Comparison of ENCODE assay signal across 8 mouse cellular contexts in the genomic region with DNA sequence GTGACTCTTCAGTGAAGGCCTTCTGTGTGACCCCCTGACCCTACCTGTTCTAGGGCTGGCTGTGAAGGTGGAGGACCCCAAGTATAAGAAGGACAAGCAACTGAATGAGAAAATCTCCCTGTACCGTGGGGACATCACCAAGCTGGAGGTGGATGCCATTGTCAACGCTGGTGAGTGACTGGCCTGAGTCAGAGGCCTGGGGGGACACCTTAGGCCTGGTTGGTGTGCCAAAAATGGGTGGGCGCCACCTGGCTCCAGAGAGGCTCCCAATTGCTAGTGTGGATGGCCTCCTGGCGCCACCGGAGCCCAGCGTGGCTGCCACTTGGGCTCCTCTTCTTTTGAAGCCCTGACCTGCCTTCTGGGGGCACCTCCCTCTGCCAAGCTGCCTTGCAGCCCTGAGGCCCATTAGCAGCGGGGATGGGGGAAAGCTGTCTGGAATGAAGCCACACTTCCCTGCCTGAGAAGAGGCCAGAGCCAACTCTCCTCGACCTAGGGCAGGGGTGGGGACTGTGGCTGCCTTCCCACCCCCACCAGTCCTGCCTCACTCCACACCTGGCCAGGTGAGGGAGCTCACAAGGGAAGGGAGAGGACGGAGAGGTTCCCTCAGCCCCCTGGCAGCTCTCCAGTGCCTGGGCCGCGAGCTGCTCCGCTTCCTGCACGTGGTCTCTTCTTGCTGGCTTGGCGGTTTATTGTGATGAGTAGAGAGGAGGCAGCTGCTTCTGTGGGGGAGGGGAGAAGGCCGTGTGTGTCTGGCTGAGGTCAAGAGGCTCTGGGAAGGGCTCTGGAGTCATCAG. TPM values are rescaled to one million over a fixed set of nuclear protein-coding genes. Genes with fewer than 3 reads are reported as not detected.
DNase-seq lines count a peak whose midpoint lies in the region; ATAC-seq and TF ChIP-seq lines count a peak whose summit lies in the region.

No protein-coding gene starts in this region.

- H3K4me1 ChIP-seq in kidney, adult 2 months (ENCODE audit: control insufficient read depth, insufficient read depth, low read length): peaks cover 3% of the 10 kb centered on the region; the same call in 1 of the 2 replicates
- peaks cover 36% of the 10 kb centered on the region for H3K4me1 ChIP-seq in cerebellum, adult 2 months (ENCODE audit: control insufficient read depth, insufficient read depth, low read length)

- H3K27me3 ChIP-seq in kidney, adult 2 months (replicated peaks; ENCODE audit: control insufficient read depth, insufficient read depth, low read length): no peaks in the 10 kb centered on the region
- no peaks in the 10 kb centered on the region for H3K27me3 ChIP-seq in cerebellum, adult 2 months (ENCODE audit: control insufficient read depth, insufficient read depth, low read length)

- peak; percentile 73 for DNase-seq in gastrocnemius, postnatal 10 days
- no peak for DNase-seq in gastrocnemius, postnatal 36 days
- DNase-seq in R1 (ENCODE audit: low read depth, low spot score): peak; percentile 73
- DNase-seq in kidney, adult 2 months: peak; percentile 80
- peak; percentile 73 for DNase-seq in thymus, postnatal 0 days (ENCODE audit: low spot score)
- DNase-seq in cerebellum, adult 2 months: no peak

- H3K36me3 ChIP-seq in kidney, adult 2 months (ENCODE audit: control insufficient read depth, insufficient read depth, low read length): no peaks in the 10 kb centered on the region

- no peak overlapping the region for H3K27ac ChIP-seq in kidney, adult 2 months (ENCODE audit: insufficient read depth, low read depth, low read length)
- H3K27ac ChIP-seq in cerebellum, adult 2 months (ENCODE audit: insufficient read depth, low read length): no peak overlapping the region

- H3K4me3 ChIP-seq in kidney, adult 2 months (ENCODE audit: insufficient read depth, low read depth, low read length): no peak overlapping the region
- no peak overlapping the region for H3K4me3 ChIP-seq in cerebellum, adult 2 months (replicated peaks; ENCODE audit: insufficient read depth, low read depth, low read length)

- intact Hi-C loops in gastrocnemius, postnatal 36 days (cut with DNase I): loop anchor here (2.0 to 10.0 kb wide), 2 partner anchors 101 to 359 kb away; no protein-coding TSS in a partner anchor

- ATAC-seq in granulocyte monocyte progenitor cell, adult 5-6 weeks (replicated peaks; ENCODE audit: poor library complexity, severe bottlenecking): peak; percentile 48
- peak; percentile 40 for ATAC-seq in megakaryocyte progenitor cell, adult 5-6 weeks (replicated peaks; ENCODE audit: poor library complexity)

- WGBS in kidney, adult 2 months: 33% methylated on average over 15 of the region's 15 CpGs
- WGBS in cerebellum, adult 2 months: 33% methylated on average over 15 of the region's 15 CpGs

- TF ChIP-seq POLR2A in kidney, adult 2 months (IDR thresholded peaks at IDR 0.05; ENCODE audit: low read depth, low read length): no peak
- no peak for TF ChIP-seq POLR2A in cerebellum, adult 2 months (IDR thresholded peaks at IDR 0.05; ENCODE audit: borderline replicate concordance, insufficient read depth, low read length)

- TF ChIP-seq CTCF in kidney, adult 2 months (conservative IDR thresholded peaks at IDR 0.05; ENCODE audit: insufficient read depth, insufficient read length, low read depth, low read length): no peak
- no peak for TF ChIP-seq CTCF in cerebellum, adult 2 months (IDR thresholded peaks at IDR 0.05; ENCODE audit: borderline replicate concordance, insufficient read depth, low read depth, low read length)

RNA-seq across cellular contexts. Expression of a gene that starts 9.6 kb away (rescaled TPM):
- 100 to 1,000 TPM; 201 to 216 TPM for total RNA-seq in gastrocnemius, postnatal 10 days (2021)
- 100 to 1,000 TPM; 240 to 280 TPM for total RNA-seq in gastrocnemius, postnatal 36 days (2021)
- 7.8 and 13.6 TPM in 2 replicates for total RNA-seq in granulocyte monocyte progenitor cell, adult 5-6 weeks (2014; fragmentation: Nextera tagmentation)
- 4.5 and 6.3 TPM in 2 replicates for total RNA-seq in granulocyte monocyte progenitor cell, adult 5-6 weeks (2017)
- polyA plus RNA-seq in kidney, adult 2 months (2012; rRNA removed): 61.7 and 67.2 TPM in 2 replicates
- total RNA-seq in megakaryocyte progenitor cell, adult 5-6 weeks (2015): 12.7 and 17.6 TPM in 2 replicates
- 0.68 and 3.7 TPM in 2 replicates for total RNA-seq in megakaryocyte progenitor cell, adult 5-6 weeks (2017)
- polyA plus RNA-seq in thymus, postnatal 0 days (2015; fragmentation: Nextera tagmentation; extraction: Ambion mirVana): 15.3 and 16.6 TPM in 2 replicates
- 30.8 and 33.8 TPM in 2 replicates for polyA plus RNA-seq in cerebellum, adult 2 months (2012; rRNA removed)

RNA-seq across cellular contexts. Expression of a gene that starts 26.5 kb away (rescaled TPM):
- 100 to 1,000 TPM in 1 of 2 experiments, 10 to 100 TPM in 1; 98.2 to 100 TPM for total RNA-seq in gastrocnemius, postnatal 10 days (2021)
- total RNA-seq in gastrocnemius, postnatal 36 days (2021): 10 to 100 TPM; 80.7 to 91.9 TPM
- 162 and 187 TPM in 2 replicates for total RNA-seq in granulocyte monocyte progenitor cell, adult 5-6 weeks (2014; fragmentation: Nextera tagmentation)
- total RNA-seq in granulocyte monocyte progenitor cell, adult 5-6 weeks (2017): 246 and 270 TPM in 2 replicates
- 40.6 and 51.4 TPM in 2 replicates for polyA plus RNA-seq in kidney, adult 2 months (2012; rRNA removed)
- total RNA-seq in megakaryocyte progenitor cell, adult 5-6 weeks (2015): 197 and 204 TPM in 2 replicates
- 244 and 250 TPM in 2 replicates for total RNA-seq in megakaryocyte progenitor cell, adult 5-6 weeks (2017)
- 149 and 196 TPM in 2 replicates for polyA plus RNA-seq in thymus, postnatal 0 days (2015; fragmentation: Nextera tagmentation; extraction: Ambion mirVana)
- 215 and 217 TPM in 2 replicates for polyA plus RNA-seq in cerebellum, adult 2 months (2012; rRNA removed)

RNA-seq across cellular contexts. Expression of a gene that starts 39.3 kb away (rescaled TPM):
- total RNA-seq in gastrocnemius, postnatal 10 days (2021): under 1 TPM; 0.61 to 0.99 TPM
- total RNA-seq in gastrocnemius, postnatal 36 days (2021): under 1 TPM; 0.36 to 0.49 TPM
- not detected in 2 replicates for total RNA-seq in granulocyte monocyte progenitor cell, adult 5-6 weeks (2014; fragmentation: Nextera tagmentation)
- total RNA-seq in granulocyte monocyte progenitor cell, adult 5-6 weeks (2017): not detected in 2 replicates
- polyA plus RNA-seq in kidney, adult 2 months (2012; rRNA removed): 23.1 and 25.1 TPM in 2 replicates
- total RNA-seq in megakaryocyte progenitor cell, adult 5-6 weeks (2015): not detected in 2 replicates
- total RNA-seq in megakaryocyte progenitor cell, adult 5-6 weeks (2017): not detected in 2 replicates
- polyA plus RNA-seq in thymus, postnatal 0 days (2015; fragmentation: Nextera tagmentation; extraction: Ambion mirVana): 1.3 and 1.5 TPM in 2 replicates
- 5.4 and 6.2 TPM in 2 replicates for polyA plus RNA-seq in cerebellum, adult 2 months (2012; rRNA removed)

RNA-seq across cellular contexts. Expression of a gene that starts 47.0 kb away (rescaled TPM):
- 1 to 10 TPM; 1.7 to 4.9 TPM for total RNA-seq in gastrocnemius, postnatal 10 days (2021)
- total RNA-seq in gastrocnemius, postnatal 36 days (2021): 1 to 10 TPM; 1.1 to 1.5 TPM
- 103 and 119 TPM in 2 replicates for total RNA-seq in granulocyte monocyte progenitor cell, adult 5-6 weeks (2014; fragmentation: Nextera tagmentation)
- total RNA-seq in granulocyte monocyte progenitor cell, adult 5-6 weeks (2017): 182 and 230 TPM in 2 replicates
- polyA plus RNA-seq in kidney, adult 2 months (2012; rRNA removed): 5.2 and 9.2 TPM in 2 replicates
- total RNA-seq in megakaryocyte progenitor cell, adult 5-6 weeks (2015): 63.8 and 78.7 TPM in 2 replicates
- total RNA-seq in megakaryocyte progenitor cell, adult 5-6 weeks (2017): 216 and 225 TPM in 2 replicates
- 217 and 226 TPM in 2 replicates for polyA plus RNA-seq in thymus, postnatal 0 days (2015; fragmentation: Nextera tagmentation; extraction: Ambion mirVana)
- polyA plus RNA-seq in cerebellum, adult 2 months (2012; rRNA removed): 2.2 and 2.3 TPM in 2 replicates

Comparison
In these comparisons a context has a peak if more than half of its experiments do, and no peak if none do; other contexts are left out.
1. DNase-seq: peak in gastrocnemius, postnatal 10 days (single experiment), R1 (single experiment), kidney, adult 2 months (single experiment) and thymus, postnatal 0 days (single experiment); none in gastrocnemius, postnatal 36 days (0 of 2) and cerebellum, adult 2 months (0 of 2).
2. RNA of a gene that starts 9.6 kb away (total RNA-seq): 240 to 280 TPM in gastrocnemius, postnatal 36 days and 201 to 216 TPM in gastrocnemius, postnatal 10 days; 0.68 to 17.6 TPM in megakaryocyte progenitor cell, adult 5-6 weeks and 4.5 to 13.6 TPM in granulocyte monocyte progenitor cell, adult 5-6 weeks; every median in the first group is over 10 times any median in the second.